Mouse (Mus musculus) lung, postnatal 4 days (tissue): ENCODE measurements around the gene Dytn.

Experiments used
- DNase-seq, 2 experiments: peaks; one replicate each; pipeline ENCODE4 v3.0.0; 2021

Dytn gene

GRCm38 (mm10) chr1:63576803-63577202 lies 109.9 kb downstream of the Dytn start:
- no peak for DNase-seq

DNA sequence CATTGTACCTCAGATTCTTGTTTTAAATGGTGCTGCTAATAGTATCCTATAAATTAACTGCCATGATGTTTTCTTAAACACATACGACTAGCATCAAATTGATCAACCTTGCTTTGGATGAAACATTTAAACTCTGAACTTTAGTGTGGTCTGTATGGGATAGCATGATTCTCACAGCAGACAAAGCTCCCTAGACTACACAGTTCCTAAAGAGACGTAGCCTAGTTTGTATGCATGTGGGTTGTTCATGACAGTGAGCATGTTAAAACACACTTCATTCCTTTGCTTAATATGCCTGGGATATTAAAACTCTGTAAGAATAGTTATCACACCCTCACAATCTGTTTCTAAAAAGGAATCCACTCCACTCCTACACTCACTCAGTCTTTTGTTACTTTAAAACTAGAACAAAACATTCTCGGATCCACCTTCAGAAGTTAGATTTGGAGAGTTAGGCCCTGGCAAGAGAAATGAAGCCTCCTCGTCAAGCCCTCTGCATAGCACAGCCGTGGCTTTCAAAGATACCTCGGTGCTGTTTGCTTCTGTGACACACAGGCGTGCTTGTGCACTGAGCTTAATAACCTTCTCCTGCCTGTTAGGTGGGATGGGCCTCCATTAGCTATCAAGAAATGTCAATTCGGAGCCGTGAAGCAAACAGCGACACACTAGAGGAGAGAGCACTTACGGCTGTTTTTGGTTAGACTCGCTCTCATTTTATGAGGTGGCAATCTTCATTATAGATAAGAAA lies 112.7 kb downstream of the Dytn start:
- DNase-seq = no peak

DNA sequence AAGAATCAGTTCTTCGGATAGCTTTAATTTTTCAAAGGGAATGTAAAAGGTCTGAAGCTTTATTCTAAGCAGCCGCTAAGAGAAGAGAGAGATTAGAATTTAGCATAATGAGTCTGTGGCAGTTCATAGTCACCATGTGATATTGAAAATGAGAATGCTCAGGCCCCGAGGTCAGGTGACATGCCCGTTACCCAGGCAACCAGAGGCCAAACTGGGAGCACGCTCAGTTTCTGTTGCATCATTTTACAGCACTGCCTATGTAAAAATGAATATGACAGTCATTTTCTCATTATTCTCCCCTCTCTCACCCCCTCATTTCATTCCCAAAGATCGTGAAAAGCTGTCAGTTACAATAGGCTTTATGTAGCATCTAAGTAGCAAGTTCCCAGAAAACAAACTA lies 113.3 kb downstream of the Dytn start:
- DNase-seq = no peak
